ENCODE assay signal across 27 mouse cellular contexts in the genomic region with DNA sequence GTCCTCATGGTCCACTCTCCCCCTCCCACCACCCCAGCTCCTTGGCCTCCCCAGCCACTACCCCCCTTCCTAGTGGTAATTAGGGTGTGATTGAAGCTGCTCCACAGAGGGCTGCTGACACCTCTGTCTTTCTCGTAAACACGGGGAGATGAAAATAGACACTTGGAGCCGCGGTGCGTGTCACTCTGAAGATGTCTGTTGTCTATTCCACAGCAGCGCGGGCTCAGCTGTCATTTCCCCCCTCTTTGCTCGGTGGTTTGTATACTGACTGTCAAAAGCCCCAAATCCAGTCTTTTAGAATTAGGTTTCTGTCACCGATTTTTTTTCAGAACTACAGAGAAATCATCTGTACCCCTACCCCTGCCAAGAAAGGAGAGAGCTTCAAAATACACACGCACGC. TPM values are rescaled to one million over a fixed set of nuclear protein-coding genes. Genes with fewer than 3 reads are reported as not detected.
A peak's percentile ranks its signal among the peaks of the same experiment; 100 is the strongest.
DNase-seq lines count a peak whose midpoint lies in the region; ATAC-seq and TF ChIP-seq lines count a peak whose summit lies in the region.
"Had no signal": no experiment of that assay in that cellular context is flagged by ENCODE, and none has a peak within 500 bp of the region (broad histone marks: within the 10 kb centered on the region; RNA-seq: fewer than 3 reads in every experiment).

No protein-coding gene starts in this region.

- no peak overlapping the region for H3K4me2 ChIP-seq in forebrain, embryonic 11.5 days (ENCODE audit: low read depth, low read length, severe bottlenecking)
- no peak overlapping the region for H3K4me2 ChIP-seq in midbrain, embryonic 14.5 days (ENCODE audit: low read length)
- no peak overlapping the region for H3K4me2 ChIP-seq in midbrain, embryonic 13.5 days (replicated peaks)
- H3K4me2 ChIP-seq in forebrain, embryonic 16.5 days (ENCODE audit: low read length), result 0 out of 2 replicates have a peak overlapping the region, but pooled peaks have one; percentile 8
- H3K4me2 ChIP-seq: embryonic facial prominence, embryonic 13.5 days; hindbrain, embryonic 12.5 days; kidney, embryonic 15.5 days; limb, embryonic 13.5 days; liver, embryonic 13.5 days had no signal

- DNase-seq in forebrain, embryonic 10.5 days (ENCODE audit: extremely low spot score, low spot score), result no peak
- DNase-seq in forebrain, embryonic 11.5 days (ENCODE audit: low spot score), result no peak
- peak; percentile 43 for DNase-seq in midbrain, embryonic 14.5 days
- peak; percentile 69 for DNase-seq in brain, embryonic 14.5 days (ENCODE audit: low read depth)
- DNase-seq in right cerebral cortex, postnatal 25 days, result no peak
- DNase-seq: adrenal gland, adult 8-10 months; cerebellum, adult 11 months; cerebellum, adult 9-11 months; embryo, embryonic 11 days; gastrocnemius, postnatal 25 days; heart, adult 11 months; heart, postnatal 36 days; kidney, adult 11 months; kidney, postnatal 25 days; liver, embryonic 13.5 days; lung, adult 18-20 months; thymus, adult 2 months; thymus, postnatal 4 days had no signal

- no peak overlapping the region for H3K4me3 ChIP-seq in forebrain, embryonic 10.5 days
- no peak overlapping the region for H3K4me3 ChIP-seq in forebrain, embryonic 11.5 days (ENCODE audit: low read depth, low read length)
- no peak overlapping the region for H3K4me3 ChIP-seq in midbrain, embryonic 14.5 days (replicated peaks; ENCODE audit: low read depth, low read length)
- no peak overlapping the region for H3K4me3 ChIP-seq in midbrain, embryonic 13.5 days (replicated peaks)
- H3K4me3 ChIP-seq in forebrain, embryonic 16.5 days (replicated peaks; ENCODE audit: low read length), result no peak overlapping the region
- H3K4me3 ChIP-seq: embryonic facial prominence, embryonic 13.5 days; erythroblast, embryonic 14.5 days; heart, embryonic 10.5 days; hindbrain, embryonic 12.5 days; kidney, embryonic 15.5 days; limb, embryonic 13.5 days; liver, embryonic 13.5 days had no signal

- ATAC-seq in forebrain, embryonic 11.5 days (replicated peaks; ENCODE audit: low FRiP score), result no peak
- no peak for ATAC-seq in midbrain, embryonic 14.5 days (ENCODE audit: low FRiP score, low TSS enrichment)
- ATAC-seq in midbrain, embryonic 13.5 days, result no peak
- peak; percentile 39; the same call in 1 of the 2 replicates for ATAC-seq in forebrain, embryonic 16.5 days

- H3K36me3 ChIP-seq in forebrain, embryonic 10.5 days (replicated peaks), result no peaks in the 10 kb centered on the region
- H3K36me3 ChIP-seq in forebrain, embryonic 11.5 days (ENCODE audit: control insufficient read depth, insufficient read depth, low read length), result no peaks in the 10 kb centered on the region
- no peaks in the 10 kb centered on the region for H3K36me3 ChIP-seq in midbrain, embryonic 14.5 days (ENCODE audit: control insufficient read depth, insufficient read depth, low read length)
- no peaks in the 10 kb centered on the region for H3K36me3 ChIP-seq in midbrain, embryonic 13.5 days
- no peaks in the 10 kb centered on the region for H3K36me3 ChIP-seq in forebrain, embryonic 16.5 days (ENCODE audit: control insufficient read depth, insufficient read depth)
- H3K36me3 ChIP-seq: embryonic facial prominence, embryonic 13.5 days; G1E; heart, embryonic 10.5 days; hindbrain, embryonic 12.5 days; kidney, embryonic 15.5 days; limb, embryonic 13.5 days had no signal

- peak overlapping the region; percentile 20; the same call in 1 of the 2 replicates for H3K27ac ChIP-seq in forebrain, embryonic 10.5 days
- H3K27ac ChIP-seq in forebrain, embryonic 11.5 days (ENCODE audit: low read depth, low read length), result no peak overlapping the region
- H3K27ac ChIP-seq in midbrain, embryonic 14.5 days (replicated peaks; ENCODE audit: low read depth, low read length), result no peak overlapping the region
- no peak overlapping the region for H3K27ac ChIP-seq in midbrain, embryonic 13.5 days
- H3K27ac ChIP-seq in forebrain, embryonic 16.5 days (ENCODE audit: low read length), result no peak overlapping the region
- H3K27ac ChIP-seq: embryonic facial prominence, embryonic 13.5 days; heart, embryonic 10.5 days; hindbrain, embryonic 12.5 days; kidney, embryonic 15.5 days; limb, embryonic 13.5 days; liver, embryonic 13.5 days had no signal

- no peak for TF ChIP-seq CTCF in brain, embryonic 14.5 days (IDR thresholded peaks at IDR 0.05; ENCODE audit: borderline replicate concordance, extremely low read depth, insufficient read depth, insufficient read length)

- TF ChIP-seq POLR2A in brain, embryonic 14.5 days (IDR thresholded peaks at IDR 0.05; ENCODE audit: borderline replicate concordance, extremely low read depth, insufficient read depth, insufficient read length, poor library complexity, severe bottlenecking), result no peak

- 73% methylated on average over 11 of the region's 11 CpGs for WGBS in forebrain, embryonic 10.5 days
- WGBS in forebrain, embryonic 11.5 days, result 66% methylated on average over 11 of the region's 11 CpGs
- 25% methylated on average over 11 of the region's 11 CpGs for WGBS in midbrain, embryonic 14.5 days
- WGBS in midbrain, embryonic 13.5 days, result 38% methylated on average over 11 of the region's 11 CpGs
- 17% methylated on average over 11 of the region's 11 CpGs for WGBS in forebrain, embryonic 16.5 days

- peaks cover 94% of the 10 kb centered on the region for H3K27me3 ChIP-seq in forebrain, embryonic 10.5 days (ENCODE audit: poor library complexity, severe bottlenecking)
- H3K27me3 ChIP-seq in forebrain, embryonic 11.5 days (ENCODE audit: control insufficient read depth, insufficient read depth, low read length), result peaks cover 51% of the 10 kb centered on the region
- H3K27me3 ChIP-seq in midbrain, embryonic 14.5 days (ENCODE audit: control insufficient read depth, insufficient read depth, low read length), result peaks cover 54% of the 10 kb centered on the region
- H3K27me3 ChIP-seq in midbrain, embryonic 13.5 days, result peaks cover 91% of the 10 kb centered on the region
- H3K27me3 ChIP-seq in forebrain, embryonic 16.5 days (replicated peaks; ENCODE audit: control insufficient read depth, insufficient read depth, low read length), result peaks cover 29% of the 10 kb centered on the region
- H3K27me3 ChIP-seq: liver, embryonic 13.5 days had no signal

- no peak overlapping the region for H3K9ac ChIP-seq in forebrain, embryonic 11.5 days (ENCODE audit: low read length)
- no peak overlapping the region for H3K9ac ChIP-seq in midbrain, embryonic 14.5 days (replicated peaks; ENCODE audit: low read length)
- H3K9ac ChIP-seq in midbrain, embryonic 13.5 days (replicated peaks), result no peak overlapping the region
- H3K9ac ChIP-seq in forebrain, embryonic 16.5 days (replicated peaks; ENCODE audit: low read depth, low read length), result no peak overlapping the region
- H3K9ac ChIP-seq: embryonic facial prominence, embryonic 13.5 days; hindbrain, embryonic 12.5 days; kidney, embryonic 15.5 days; limb, embryonic 13.5 days; liver, embryonic 13.5 days had no signal

- H3K4me1 ChIP-seq in forebrain, embryonic 10.5 days, result peaks cover 66% of the 10 kb centered on the region
- peaks cover 15% of the 10 kb centered on the region; the same call in 1 of the 2 replicates for H3K4me1 ChIP-seq in forebrain, embryonic 11.5 days (replicated peaks; ENCODE audit: control insufficient read depth, insufficient read depth, low read length)
- H3K4me1 ChIP-seq in midbrain, embryonic 14.5 days (ENCODE audit: control insufficient read depth, insufficient read depth, low read length), result peaks cover 18% of the 10 kb centered on the region
- peaks cover 45% of the 10 kb centered on the region for H3K4me1 ChIP-seq in midbrain, embryonic 13.5 days (replicated peaks)
- peaks cover 25% of the 10 kb centered on the region for H3K4me1 ChIP-seq in forebrain, embryonic 16.5 days (replicated peaks; ENCODE audit: control insufficient read depth, insufficient read depth, low read length)
- H3K4me1 ChIP-seq: liver, embryonic 13.5 days had no signal

- peaks cover 4% of the 10 kb centered on the region; the same call in 1 of the 2 replicates for H3K9me3 ChIP-seq in forebrain, embryonic 10.5 days
- no peaks in the 10 kb centered on the region for H3K9me3 ChIP-seq in forebrain, embryonic 11.5 days (ENCODE audit: control insufficient read depth, low read length)
- no peaks in the 10 kb centered on the region for H3K9me3 ChIP-seq in midbrain, embryonic 14.5 days (ENCODE audit: control insufficient read depth, low read length)
- H3K9me3 ChIP-seq in midbrain, embryonic 13.5 days, result no peaks in the 10 kb centered on the region
- H3K9me3 ChIP-seq in forebrain, embryonic 16.5 days (ENCODE audit: control insufficient read depth, low read length), result no peaks in the 10 kb centered on the region
- H3K9me3 ChIP-seq: embryonic facial prominence, embryonic 13.5 days; G1E; heart, embryonic 10.5 days; hindbrain, embryonic 12.5 days; kidney, embryonic 15.5 days; limb, embryonic 13.5 days; liver, embryonic 13.5 days had no signal

RNA-seq across cellular contexts. Expression of a gene that starts 35.5 kb away (rescaled TPM):
- 7.3 and 7.6 TPM in 2 replicates for polyA plus RNA-seq in forebrain, embryonic 10.5 days (2016; fragmentation: Nextera tagmentation; extraction: Ambion mirVana)
- polyA plus RNA-seq in forebrain, embryonic 11.5 days (2014; fragmentation: Nextera tagmentation; extraction: Ambion mirVana), result 3.3 and 6.8 TPM in 2 replicates
- polyA plus RNA-seq in midbrain, embryonic 14.5 days (2014; fragmentation: Nextera tagmentation; extraction: Ambion mirVana), result 7.4 and 8.5 TPM in 2 replicates
- polyA plus RNA-seq in midbrain, embryonic 13.5 days (2015; fragmentation: Nextera tagmentation; extraction: Ambion mirVana), result 10.5 and 12.1 TPM in 2 replicates
- polyA plus RNA-seq in brain, embryonic 14.5 days (2012; rRNA removed), result 6.8 and 8.5 TPM in 2 replicates
- 6.0 and 8.0 TPM in 2 replicates for polyA plus RNA-seq in forebrain, embryonic 16.5 days (2015; fragmentation: Nextera tagmentation; extraction: Ambion mirVana)
- polyA plus RNA-seq: G1E had no signal

Comparison
In these comparisons a context has a peak if more than half of its experiments do, and no peak if none do; other contexts are left out.
1. DNase-seq: peak in midbrain, embryonic 14.5 days (single experiment) and brain, embryonic 14.5 days (single experiment); none in forebrain, embryonic 10.5 days (single experiment), forebrain, embryonic 11.5 days (single experiment) and right cerebral cortex, postnatal 25 days (single experiment).